18 mouse cellular contexts compared by ENCODE assay signal in genomic region chr8:57436437-57436796, GRCm38 (mm10). TPM values are rescaled to one million over a fixed set of nuclear protein-coding genes. Genes with fewer than 3 reads are reported as not detected.
DNase-seq lines count a peak whose midpoint lies in the region; ATAC-seq lines count a peak whose summit lies in the region.
"Had no signal": no experiment of that assay in that cellular context is flagged by ENCODE, and none has a peak within 500 bp of the region (broad histone marks: within the 10 kb centered on the region; RNA-seq: fewer than 3 reads in every experiment).

No protein-coding gene starts in this region.

- no peaks in the 10 kb centered on the region for H3K27me3 ChIP-seq in neural tube, embryonic 13.5 days
- no peaks in the 10 kb centered on the region for H3K27me3 ChIP-seq in forebrain, embryonic 14.5 days (replicated peaks; ENCODE audit: control insufficient read depth, insufficient read depth, low read length)
- H3K27me3 ChIP-seq: heart, embryonic 15.5 days; liver, embryonic 13.5 days; Patski; stomach, embryonic 15.5 days had no signal

- H3K4me2 ChIP-seq in neural tube, embryonic 13.5 days = no peak overlapping the region
- peak overlapping the region; percentile 10; the same call in 1 of the 2 replicates for H3K4me2 ChIP-seq in forebrain, embryonic 14.5 days (ENCODE audit: low read length)
- H3K4me2 ChIP-seq: heart, embryonic 15.5 days; liver, embryonic 13.5 days; stomach, embryonic 15.5 days had no signal

- no peaks in the 10 kb centered on the region for H3K9me3 ChIP-seq in neural tube, embryonic 13.5 days
- no peaks in the 10 kb centered on the region for H3K9me3 ChIP-seq in forebrain, embryonic 14.5 days (replicated peaks; ENCODE audit: control insufficient read depth, low read length)
- H3K9me3 ChIP-seq: heart, embryonic 15.5 days; liver, embryonic 13.5 days; megakaryocyte, embryonic 14.5 days; stomach, embryonic 15.5 days had no signal

- no peak overlapping the region for H3K4me3 ChIP-seq in neural tube, embryonic 13.5 days
- no peak overlapping the region for H3K4me3 ChIP-seq in forebrain, embryonic 14.5 days (ENCODE audit: low read depth, low read length)
- H3K4me3 ChIP-seq: heart, embryonic 15.5 days; liver, embryonic 13.5 days; megakaryocyte, embryonic 14.5 days; stomach, embryonic 15.5 days had no signal

- H3K9ac ChIP-seq in neural tube, embryonic 13.5 days = no peak overlapping the region
- H3K9ac ChIP-seq in forebrain, embryonic 14.5 days (ENCODE audit: low read length) = no peak overlapping the region
- H3K9ac ChIP-seq: heart, embryonic 15.5 days; liver, embryonic 13.5 days; stomach, embryonic 15.5 days had no signal

- peak; percentile 28 for ATAC-seq in frontal cortex, adult (ENCODE audit: low TSS enrichment)
- peak; percentile 43 for ATAC-seq in neural tube, embryonic 13.5 days (ENCODE audit: low read depth)
- peak; percentile 72 for ATAC-seq in forebrain, embryonic 14.5 days
- ATAC-seq in megakaryocyte progenitor cell, adult 5-6 weeks (replicated peaks; ENCODE audit: poor library complexity) = peak; percentile 28
- ATAC-seq: activated CD4-positive, CD25-positive, alpha-beta regulatory T cell, adult 4 months; Patski had no signal

- no peak for DNase-seq in frontal cortex, postnatal 14 days (ENCODE audit: low spot score in 2 of 2)
- DNase-seq in neural tube, embryonic 10.5 days (ENCODE audit: extremely low spot score, low spot score) = no peak
- no peak for DNase-seq in forebrain, embryonic 14.5 days (ENCODE audit: low spot score)
- DNase-seq in left cerebral cortex, adult 18-20 months (ENCODE audit: low spot score in 2 of 2) = no peak
- DNase-seq: adrenal gland, postnatal 25 days; liver, embryonic 13.5 days had no signal

- 84% methylated on average over 9 of the region's 9 CpGs for WGBS in neural tube, embryonic 13.5 days
- 56% methylated on average over 9 of the region's 9 CpGs for WGBS in forebrain, embryonic 14.5 days

- H3K27ac ChIP-seq in neural tube, embryonic 13.5 days (replicated peaks) = 0 out of 2 replicates have a peak overlapping the region, but pooled peaks have one; percentile 23
- H3K27ac ChIP-seq in forebrain, embryonic 14.5 days (ENCODE audit: low read depth, low read length) = peak overlapping the region; percentile 0; the same call in 1 of the 2 replicates
- H3K27ac ChIP-seq: heart, embryonic 15.5 days; liver, embryonic 13.5 days; stomach, embryonic 15.5 days had no signal

- H3K36me3 ChIP-seq in neural tube, embryonic 13.5 days = no peaks in the 10 kb centered on the region
- no peaks in the 10 kb centered on the region for H3K36me3 ChIP-seq in forebrain, embryonic 14.5 days (ENCODE audit: control insufficient read depth, insufficient read depth, low read length)
- H3K36me3 ChIP-seq: heart, embryonic 15.5 days; liver, embryonic 13.5 days; stomach, embryonic 15.5 days had no signal

- H3K4me1 ChIP-seq in neural tube, embryonic 13.5 days (replicated peaks) = peaks cover 11% of the 10 kb centered on the region; the same call in 1 of the 2 replicates
- peaks cover 8% of the 10 kb centered on the region; the same call in 1 of the 2 replicates for H3K4me1 ChIP-seq in forebrain, embryonic 14.5 days (ENCODE audit: control insufficient read depth, insufficient read depth, low read length)
- H3K4me1 ChIP-seq: liver, embryonic 13.5 days had no signal

RNA-seq across cellular contexts. Expression of gene Scrg1, which starts 19.3 kb away (rescaled TPM):
- 2.3 and 2.9 TPM in 2 replicates for polyA plus RNA-seq in neural tube, embryonic 13.5 days (2015; fragmentation: Nextera tagmentation; extraction: Ambion mirVana)
- polyA plus RNA-seq in forebrain, embryonic 14.5 days (2014; fragmentation: Nextera tagmentation; extraction: Ambion mirVana) = 6.9 and 10.1 TPM in 2 replicates
- 0.88 and 1.6 TPM in 2 replicates for total RNA-seq in megakaryocyte progenitor cell, adult 5-6 weeks (2015)
- not detected in 2 replicates for total RNA-seq in megakaryocyte progenitor cell, adult 5-6 weeks (2017)
- total RNA-seq in left cerebral cortex, adult 18-20 months (2021) = 10 to 100 TPM; 33.4 to 47.5 TPM
- total RNA-seq: adrenal gland, postnatal 25 days; gastrocnemius, adult 8-10 months; heart, adult 18-20 months; hematopoietic stem cell, adult 5-6 weeks had no signal
- polyA plus RNA-seq: activated CD4-positive, CD25-positive, alpha-beta regulatory T cell, adult 4 months; C2C12; Patski had no signal

RNA-seq across cellular contexts. Expression of gene Sap30, which starts 51.2 kb away (rescaled TPM):
- polyA plus RNA-seq in neural tube, embryonic 13.5 days (2015; fragmentation: Nextera tagmentation; extraction: Ambion mirVana) = 50.6 and 51.0 TPM in 2 replicates
- polyA plus RNA-seq in forebrain, embryonic 14.5 days (2014; fragmentation: Nextera tagmentation; extraction: Ambion mirVana) = 87.4 and 91.1 TPM in 2 replicates
- 56.9 and 60.7 TPM in 2 replicates for total RNA-seq in megakaryocyte progenitor cell, adult 5-6 weeks (2015)
- total RNA-seq in megakaryocyte progenitor cell, adult 5-6 weeks (2017) = 73.0 and 90.5 TPM in 2 replicates
- 10 to 100 TPM; 12.2 to 14.3 TPM for total RNA-seq in left cerebral cortex, adult 18-20 months (2021)

Comparison
In these comparisons a context has a peak if more than half of its experiments do, and no peak if none do; other contexts are left out.
1. RNA of gene Scrg1, which starts 19.3 kb away (total RNA-seq): 33.4 to 47.5 TPM in left cerebral cortex, adult 18-20 months; 0.88 to 1.6 TPM in megakaryocyte progenitor cell, adult 5-6 weeks; every median in the first group is over 10 times any median in the second.
2. Peak in every context shown above with its lines, with median percentiles within 50 percentile points of each other: ATAC-seq.